Mouse (Mus musculus) Patski (cell line): ENCODE results near the gene Npdc1. TPM values are rescaled to one million over a fixed set of nuclear protein-coding genes. Genes with fewer than 3 reads are reported as not detected.

Experiments
- ATAC-seq: fragments of 100-300 bp; one replicate; pipeline ENCODE4 v1.8.0; 2021
- CTCF ChIA-PET: fragments of 350-600 bp; sonication (Branson Sonifier 250); formaldehyde crosslinking; loops from one replicate; lab custom pipeline; 2022; ENCODE audit warnings: inconsistent platforms; lab: Charles Lee
- POLR2A ChIA-PET: fragments of 350-600 bp; sonication (Branson Sonifier 250); formaldehyde crosslinking; loops from one replicate; lab custom pipeline; 2022; ENCODE audit warnings: antibody characterized with exemption, inconsistent platforms; lab: Charles Lee
- DNase-seq: peaks from one replicate; pipeline ENCODE4 v3.0.0-alpha.2; 2011; ENCODE audit warnings: low read depth, low spot score
- H3K27me3 ChIP-seq: fragments of 371-371 bp; one replicate; pipeline ENCODE4 v1.5.1; 2021
- CTCF ChIP-seq: fragments of 100-300 bp; IDR thresholded peaks from one replicate; pipeline ENCODE4 v1.5.1; 2021
- in situ Hi-C: fragments of 300-500 bp; cut with MboI; formaldehyde crosslinking; loops from 3 replicates; pipeline ENCODE4 v1.11.1; 2018; ENCODE audit warnings: low pct_unique_long_range_greater_than_20kb, mixed read lengths
- polyA plus RNA-seq: library from polyadenylated mRNA; unstranded; gene quantifications from one replicate; pipeline ENCODE4 v1.2.3, GENCODE M21; 2021

Npdc1 gene
- polyA plus RNA-seq, 1 experiment from 2014 or later, result 249 TPM

- DNase-seq, result no peak
- ATAC-seq, result no peak
- in situ Hi-C loops, result no loop called here
- no peaks in the 10 kb centered on the region for H3K27me3 ChIP-seq
- POLR2A ChIA-PET, result interaction anchor here (1.0 kb wide), 1 partner anchor 22 kb away, joined by 3 read pairs; no protein-coding TSS in a partner anchor
- no peak for TF ChIP-seq CTCF
- CTCF ChIA-PET, result interaction anchor here (1.0 to 1.5 kb wide), 3 partner anchors 10 to 61 kb away, joined by 3 to 4 read pairs (median 3); no protein-coding TSS in a partner anchor
Measured at GRCm38 (mm10) chr2:25436286-25436820, 37.2 kb downstream of the Npdc1 start.

- ChIA-PET POLR2A (no interaction called here), CTCF (no interaction called here)
- DNase-seq, result no peak
- no peak for TF ChIP-seq CTCF
- no peaks in the 10 kb centered on the region for H3K27me3 ChIP-seq
- ATAC-seq, result no peak
- in situ Hi-C loops, result no loop called here
Measured at GRCm38 (mm10) chr2:25441067-25441466, 41.9 kb downstream of the Npdc1 start.

GRCm38 (mm10) chr2:25442682-25443081 is 43.5 kb downstream of the Npdc1 start:
- ChIA-PET CTCF (interaction anchor here (1.1 kb wide), 1 partner anchor 20 kb away, joined by 3 read pairs; no protein-coding TSS in a partner anchor), POLR2A (no interaction called here)
- ATAC-seq (no peak), DNase-seq (no peak)
- in situ Hi-C loops, result no loop called here
- TF ChIP-seq CTCF, result no peak
- H3K27me3 ChIP-seq, result no peaks in the 10 kb centered on the region

- in situ Hi-C loops, result no loop called here
- ATAC-seq, result no peak
- H3K27me3 ChIP-seq, result no peaks in the 10 kb centered on the region
- TF ChIP-seq CTCF, result no peak
- ChIA-PET POLR2A (no interaction called here), CTCF (interaction anchor here (0.7 to 2.2 kb wide), 2 partner anchors 22 to 24 kb away, joined by 3 to 4 read pairs; partner anchors contain the start of gene Abca2)
- DNase-seq, result no peak
Measured at GRCm38 (mm10) chr2:25450853-25451647, 51.9 kb downstream of the Npdc1 start.

GRCm38 (mm10) chr2:25452951-25453350 is 53.8 kb downstream of the Npdc1 start:
- no peak for TF ChIP-seq CTCF
- DNase-seq (no peak), ATAC-seq (no peak)
- ChIA-PET POLR2A (no interaction called here), CTCF (interaction anchor here (1.4 to 2.2 kb wide), 2 partner anchors 24 to 98 kb away, joined by 3 to 4 read pairs; partner anchors contain the start of gene Abca2)
- H3K27me3 ChIP-seq, result no peaks in the 10 kb centered on the region
- in situ Hi-C loops, result no loop called here

GRCm38 (mm10) chr2:25456205-25456953 is 57.2 kb downstream of the Npdc1 start, which contains the start of gene Clic3:
Gene Clic3 (plus strand): TSS chr2:25456838.
- no peak for TF ChIP-seq CTCF
- DNase-seq, result no peak
- ChIA-PET CTCF (interaction anchor here (0.6 to 1.9 kb wide), 4 partner anchors 21 to 435 kb away, joined by 3 to 6 read pairs (median 4); partner anchors contain the start of gene Fut7), POLR2A (no interaction called here)
- H3K27me3 ChIP-seq, result no peaks in the 10 kb centered on the region
- ATAC-seq, result no peak
- in situ Hi-C loops, result no loop called here

- ChIA-PET CTCF (interaction anchor here (0.8 to 1.9 kb wide), 3 partner anchors 22 to 35 kb away, joined by 3 to 6 read pairs (median 4); partner anchors contain the start of gene Fut7), POLR2A (interaction anchor here (1.0 kb wide), 1 partner anchor 40 kb away, joined by 3 read pairs; no protein-coding TSS in a partner anchor)
- DNase-seq (no peak), ATAC-seq (no peak)
- no peaks in the 10 kb centered on the region for H3K27me3 ChIP-seq
- in situ Hi-C loops, result no loop called here
- no peak for TF ChIP-seq CTCF
Measured at GRCm38 (mm10) chr2:25457022-25457896, 58.1 kb downstream of the Npdc1 start.

- CTCF ChIA-PET, result no interaction called here
- H3K27me3 ChIP-seq, result no peaks in the 10 kb centered on the region
- in situ Hi-C loops, result no loop called here
- DNase-seq (no peak), ATAC-seq (no peak)
- POLR2A ChIA-PET, result interaction anchor here (0.7 kb wide), 1 partner anchor 39 kb away, joined by 3 read pairs; no protein-coding TSS in a partner anchor
- no peak for TF ChIP-seq CTCF
Measured at GRCm38 (mm10) chr2:25458911-25459310, 59.8 kb downstream of the Npdc1 start.

Other genes starting within 250 kb of the Npdc1 start
- 0.12 TPM for gene Nrarp, start 218.6 kb upstream of the Npdc1 start, polyA plus RNA-seq
- gene Tor4a, start 202.5 kb upstream of the Npdc1 start, polyA plus RNA-seq, result 7.0 TPM
- gene Nelfb, start 187.9 kb upstream of the Npdc1 start, polyA plus RNA-seq, result 75.7 TPM
- 0.06 TPM for gene Stpg3, start 184.7 kb upstream of the Npdc1 start, polyA plus RNA-seq
- gene Fam166a, start 180.6 kb upstream of the Npdc1 start, polyA plus RNA-seq, result 0.32 TPM
- 298 TPM for gene Tubb4b, start 174.6 kb upstream of the Npdc1 start, polyA plus RNA-seq
- not detected for gene Slc34a3, start 165.0 kb upstream of the Npdc1 start, polyA plus RNA-seq
- not detected for gene Rnf224, start 162.6 kb upstream of the Npdc1 start, polyA plus RNA-seq
- gene Rnf208, start 157.1 kb upstream of the Npdc1 start, polyA plus RNA-seq, result 0.09 TPM
- not detected for gene Cysrt1, start 156.9 kb upstream of the Npdc1 start, polyA plus RNA-seq
- 5.0 TPM for gene AL732309.1, start 152.5 kb upstream of the Npdc1 start, polyA plus RNA-seq
- gene Tmem203, start 143.9 kb upstream of the Npdc1 start, polyA plus RNA-seq, result 26.3 TPM
- gene Tprn, start 136.7 kb upstream of the Npdc1 start, polyA plus RNA-seq, result 110 TPM
- gene Ssna1, start 126.9 kb upstream of the Npdc1 start, polyA plus RNA-seq, result 75.4 TPM
- 99.7 TPM for gene Anapc2, start 126.9 kb upstream of the Npdc1 start, polyA plus RNA-seq
- gene Tmem210, start 111.2 kb upstream of the Npdc1 start, polyA plus RNA-seq, result not detected
- gene Lrrc26, start 109.4 kb upstream of the Npdc1 start, polyA plus RNA-seq, result not detected
- gene Grin1, start 80.2 kb upstream of the Npdc1 start, polyA plus RNA-seq, result 0.08 TPM
- 75.5 TPM for gene Man1b1, start 67.0 kb upstream of the Npdc1 start, polyA plus RNA-seq
- 58.3 TPM for gene Dpp7, start 43.0 kb upstream of the Npdc1 start, polyA plus RNA-seq
- 108 TPM for gene Uap1l1, start 33.7 kb upstream of the Npdc1 start, polyA plus RNA-seq
- gene Sapcd2, start 27.0 kb upstream of the Npdc1 start, polyA plus RNA-seq, result 11.4 TPM
- 0.10 TPM for gene Entpd2, start 3.5 kb upstream of the Npdc1 start, polyA plus RNA-seq
- 0.09 TPM for gene Fut7, start 23.9 kb downstream of the Npdc1 start, polyA plus RNA-seq
- gene Abca2, start 29.4 kb downstream of the Npdc1 start, polyA plus RNA-seq, result 98.6 TPM
- 1.0 TPM for gene Clic3, start 57.5 kb downstream of the Npdc1 start, polyA plus RNA-seq
- 23.3 TPM for gene Paxx, start 61.7 kb downstream of the Npdc1 start, polyA plus RNA-seq
- 33.6 TPM for gene Ptgds, start 70.7 kb downstream of the Npdc1 start, polyA plus RNA-seq
- gene Lcn12, start 94.6 kb downstream of the Npdc1 start, polyA plus RNA-seq, result not detected
- 85.5 TPM for gene Fbxw5, start 101.4 kb downstream of the Npdc1 start, polyA plus RNA-seq
- gene C8g, start 102.4 kb downstream of the Npdc1 start, polyA plus RNA-seq, result 5.2 TPM
- 30.4 TPM for gene Traf2, start 147.6 kb downstream of the Npdc1 start, polyA plus RNA-seq
- 285 TPM for gene Edf1, start 158.5 kb downstream of the Npdc1 start, polyA plus RNA-seq
- 15.4 TPM for gene Mamdc4, start 175.5 kb downstream of the Npdc1 start, polyA plus RNA-seq
- 139 TPM for gene Phpt1, start 175.9 kb downstream of the Npdc1 start, polyA plus RNA-seq
- 4.0 TPM for gene Ajm1, start 182.4 kb downstream of the Npdc1 start, polyA plus RNA-seq
- 90.3 TPM for gene Rabl6, start 209.2 kb downstream of the Npdc1 start, polyA plus RNA-seq
- gene Ccdc183, start 218.3 kb downstream of the Npdc1 start, polyA plus RNA-seq, result 0.36 TPM
- gene Tmem141, start 222.7 kb downstream of the Npdc1 start, polyA plus RNA-seq, result 17.5 TPM
- not detected for gene Fcna, start 228.7 kb downstream of the Npdc1 start, polyA plus RNA-seq